Mouse (Mus musculus) limb, embryonic 14.5 days (tissue): ENCODE data around the gene Aldob. TPM values are rescaled to one million over a fixed set of nuclear protein-coding genes. Genes with fewer than 3 reads are reported as not detected.

Experiments
- ATAC-seq: fragments of 200-750 bp; cut with Nextera tagmentation; 2 replicates; pipeline ENCODE4 v1.8.0; 2017; ENCODE audit warnings: low read depth, moderate number of reproducible peaks, moderate TSS enrichment; ENCODE audit not compliant: low FRiP score
- DNase-seq: peaks from one replicate; pipeline ENCODE4 v3.0.0-alpha.2; 2015; ENCODE audit warnings: low spot score
- H3K27ac ChIP-seq: fragments of 300-500 bp; sonication (generic); replicated peaks from 2 replicates; pipeline ENCODE4 v1.5.1; 2014; ENCODE audit warnings: low read depth, mild to moderate bottlenecking, low read length, moderate library complexity, mixed read lengths
- H3K27me3 ChIP-seq: fragments of 300-500 bp; sonication (generic); 2 replicates; pipeline ENCODE4 v1.6.1; 2014; ENCODE audit warnings: low read length, mixed read lengths; ENCODE audit not compliant: control insufficient read depth, insufficient read depth
- H3K36me3 ChIP-seq: fragments of 300-500 bp; sonication (generic); 2 replicates; pipeline ENCODE4 v1.6.1; 2014; ENCODE audit warnings: mild to moderate bottlenecking, low read length, moderate library complexity, mixed read lengths; ENCODE audit not compliant: control insufficient read depth, insufficient read depth
- H3K4me1 ChIP-seq: fragments of 300-500 bp; sonication (generic); 2 replicates; pipeline ENCODE4 v1.6.1; 2014; ENCODE audit warnings: antibody characterized with exemption, low read length, mixed read lengths; ENCODE audit not compliant: control insufficient read depth, insufficient read depth
- H3K4me2 ChIP-seq: fragments of 300-500 bp; sonication (generic); replicated peaks from 2 replicates; pipeline ENCODE4 v1.6.1; 2014; ENCODE audit warnings: low read depth, mild to moderate bottlenecking, low read length, moderate library complexity; ENCODE audit not compliant: severe bottlenecking
- H3K4me3 ChIP-seq: fragments of 300-500 bp; sonication (generic); replicated peaks from 2 replicates; pipeline ENCODE4 v1.5.1; 2014; ENCODE audit warnings: low read length
- H3K9ac ChIP-seq: fragments of 300-500 bp; sonication (generic); 2 replicates; pipeline ENCODE4 v1.6.1; 2014; ENCODE audit warnings: mild to moderate bottlenecking, low read depth, low read length, moderate library complexity; ENCODE audit not compliant: severe bottlenecking
- H3K9me3 ChIP-seq: fragments of 300-500 bp; sonication (generic); 2 replicates; pipeline ENCODE4 v1.6.1; 2016; ENCODE audit warnings: low read length; ENCODE audit not compliant: control insufficient read depth
- POLR2A ChIP-seq: fragments of 200-500 bp; IDR thresholded peaks from 2 replicates; pipeline ENCODE4 v1.8.0; 2012; ENCODE audit warnings: inconsistent platforms, mild to moderate bottlenecking, moderate library complexity, borderline replicate concordance; ENCODE audit not compliant: insufficient read depth, insufficient read length; ENCODE audit errors: extremely low read depth
- WGBS: fragments of 180-500 bp; shearing (Covaris S2); extraction: QIAGEN DNeasy Blood & Tissue Kit; methylation state at CpG from one replicate; pipeline ENCODE4 v1.1.7; 2014; 5-methylcytosine and 5-hydroxymethylcytosine counted together
- polyA plus RNA-seq, 2 experiments: library from polyadenylated mRNA; depleted of rRNA in 1 of 2; stranded (reverse) in 1 of 2; unstranded in 1 of 2; fragments of >200 nt; fragmentation: Nextera tagmentation in 1 of 2; extraction: Ambion mirVana in 1 of 2; gene quantifications; 2 replicates each; pipeline versions ENCODE4 v1.2.1 to v1.2.3; 2012 to 2014

Gene Aldob
- polyA plus RNA-seq, 2 experiments, result 0.25 TPM; not detected in 1

DNA sequence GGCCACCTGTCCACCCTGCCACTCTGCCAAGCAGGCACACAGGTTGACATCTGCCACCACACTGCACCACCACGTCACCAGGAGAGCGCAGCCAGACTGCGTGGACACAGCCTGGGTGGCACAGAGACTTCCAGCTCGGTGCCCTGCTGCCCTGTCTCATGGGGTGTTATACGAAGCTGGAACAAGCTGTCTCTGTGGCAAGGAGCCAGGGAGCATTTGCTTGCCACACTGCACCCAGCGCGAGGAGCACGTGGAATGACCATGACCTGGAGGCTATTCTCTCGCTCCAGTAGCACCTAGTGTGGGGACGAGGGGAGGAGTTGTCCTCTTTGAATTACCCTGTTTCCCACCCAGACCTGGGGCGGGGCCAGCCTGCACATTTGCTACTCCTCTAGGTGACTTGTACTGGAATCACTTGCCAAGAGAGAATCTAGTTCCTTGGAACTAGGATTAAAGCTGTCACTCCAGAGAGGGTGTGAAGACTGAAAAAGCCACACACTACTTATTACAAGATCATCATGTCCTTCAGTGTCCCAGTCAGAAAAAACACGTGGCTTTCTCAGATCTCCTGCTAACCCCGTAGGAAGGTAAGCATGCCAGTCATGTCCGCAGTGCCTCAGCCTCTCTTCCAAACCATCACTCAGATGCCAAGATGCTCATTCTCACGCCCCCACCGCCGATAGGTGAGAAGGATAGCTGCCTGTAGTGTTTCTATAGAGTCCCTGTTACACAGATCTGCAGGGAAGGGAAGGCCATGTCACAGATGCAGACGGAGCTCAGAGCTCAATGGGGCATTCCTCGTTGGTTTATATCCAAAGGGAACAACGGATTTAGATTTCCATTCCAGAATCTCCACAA lies 10.8 kb upstream of the Aldob start:
- Histone ChIP-seq H3K36me3 (no peaks in the 10 kb centered on the region), H3K9me3 (no peaks in the 10 kb centered on the region), H3K9ac (no peak overlapping the region), H3K27me3 (no peaks in the 10 kb centered on the region), H3K4me2 (no peak overlapping the region), H3K4me3 (no peak overlapping the region), H3K4me1 (no peaks in the 10 kb centered on the region), H3K27ac (no peak overlapping the region)
- DNase-seq, result no peak
- WGBS, result 64% methylated on average over 20 of the region's 20 CpGs
- no peak for ATAC-seq
- no peak for TF ChIP-seq POLR2A

DNA sequence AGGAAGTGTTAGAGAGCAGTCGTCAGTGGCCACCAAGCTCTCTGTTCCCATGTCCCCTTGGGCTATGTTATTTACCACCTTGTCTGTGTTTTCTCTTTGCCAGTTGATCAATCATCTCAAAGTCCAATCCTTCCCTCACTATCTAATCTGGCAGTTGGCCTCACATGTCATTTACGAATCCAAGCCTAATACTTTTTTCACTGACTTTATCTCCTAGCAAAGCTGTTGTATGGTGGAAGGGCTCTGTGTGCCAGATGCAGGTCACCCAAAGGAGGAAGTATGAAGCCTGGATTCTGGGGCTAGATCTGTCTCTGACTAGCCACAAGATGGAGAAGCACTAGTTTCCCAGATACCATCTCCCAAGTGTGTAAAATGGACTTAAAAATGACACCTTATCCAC lies 8.8 kb upstream of the Aldob start:
- Histone ChIP-seq H3K4me1 (no peaks in the 10 kb centered on the region), H3K4me3 (no peak overlapping the region), H3K9me3 (no peaks in the 10 kb centered on the region), H3K9ac (no peak overlapping the region), H3K4me2 (no peak overlapping the region), H3K27ac (no peak overlapping the region), H3K36me3 (no peaks in the 10 kb centered on the region), H3K27me3 (no peaks in the 10 kb centered on the region)
- no peak for DNase-seq
- no peak for ATAC-seq
- TF ChIP-seq POLR2A, result no peak
- WGBS, result 66% methylated on average over 2 of the region's 2 CpGs

DNA sequence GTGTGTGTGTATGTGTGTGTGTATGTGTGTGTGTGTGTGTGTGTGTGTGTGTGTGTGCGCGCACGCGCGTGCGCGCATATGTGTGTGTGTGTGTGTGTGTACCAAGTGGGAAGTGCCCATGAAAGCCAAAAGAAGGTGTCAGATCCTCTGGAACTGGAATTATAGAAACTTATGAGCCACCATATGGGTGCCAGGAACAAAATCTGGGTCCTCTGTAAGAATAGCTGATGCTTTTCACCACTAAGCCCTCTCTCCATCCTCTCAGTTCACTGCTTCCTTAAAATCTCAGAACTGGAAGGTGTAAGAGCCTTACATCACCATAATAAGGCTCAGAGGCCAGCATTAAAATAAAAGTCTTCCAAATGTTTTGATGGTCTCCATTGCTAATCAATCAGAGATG lies 8.0 kb upstream of the Aldob start:
- H3K9ac ChIP-seq, result no peak overlapping the region
- no peak overlapping the region for H3K4me3 ChIP-seq
- no peak overlapping the region for H3K27ac ChIP-seq
- H3K27me3 ChIP-seq, result no peaks in the 10 kb centered on the region
- no peak for TF ChIP-seq POLR2A
- no peak for DNase-seq
- H3K4me1 ChIP-seq, result no peaks in the 10 kb centered on the region
- H3K9me3 ChIP-seq, result no peaks in the 10 kb centered on the region
- no peaks in the 10 kb centered on the region for H3K36me3 ChIP-seq
- ATAC-seq, result no peak
- 100% methylated on average over 7 of the region's 7 CpGs for WGBS
- no peak overlapping the region for H3K4me2 ChIP-seq

DNA sequence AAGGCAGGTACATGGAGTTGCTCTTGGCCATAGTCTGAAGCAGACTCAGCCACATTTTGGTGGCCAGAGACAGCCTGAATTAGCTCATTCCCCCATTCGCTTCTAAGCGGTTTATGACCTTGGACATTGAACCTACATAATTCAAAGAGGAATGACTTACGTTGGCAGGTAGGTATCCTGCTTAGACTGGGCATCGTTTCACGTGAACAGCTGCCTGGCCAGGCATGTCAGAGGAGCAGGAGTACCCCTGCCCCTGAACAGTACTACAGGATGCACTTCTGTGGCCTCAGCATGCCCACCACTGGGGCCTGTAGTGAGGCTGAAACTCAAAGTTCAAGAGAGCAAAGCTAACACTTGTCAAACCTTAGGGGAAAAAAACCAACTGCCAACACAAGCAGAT lies 4.0 kb upstream of the Aldob start:
- DNase-seq, result no peak
- no peaks in the 10 kb centered on the region for H3K27me3 ChIP-seq
- H3K9ac ChIP-seq, result no peak overlapping the region
- no peak overlapping the region for H3K27ac ChIP-seq
- 69% methylated on average over 5 of the region's 5 CpGs for WGBS
- H3K4me1 ChIP-seq, result no peaks in the 10 kb centered on the region
- H3K4me2 ChIP-seq, result no peak overlapping the region
- H3K36me3 ChIP-seq, result no peaks in the 10 kb centered on the region
- no peaks in the 10 kb centered on the region for H3K9me3 ChIP-seq
- no peak for TF ChIP-seq POLR2A
- no peak overlapping the region for H3K4me3 ChIP-seq
- no peak for ATAC-seq

DNA sequence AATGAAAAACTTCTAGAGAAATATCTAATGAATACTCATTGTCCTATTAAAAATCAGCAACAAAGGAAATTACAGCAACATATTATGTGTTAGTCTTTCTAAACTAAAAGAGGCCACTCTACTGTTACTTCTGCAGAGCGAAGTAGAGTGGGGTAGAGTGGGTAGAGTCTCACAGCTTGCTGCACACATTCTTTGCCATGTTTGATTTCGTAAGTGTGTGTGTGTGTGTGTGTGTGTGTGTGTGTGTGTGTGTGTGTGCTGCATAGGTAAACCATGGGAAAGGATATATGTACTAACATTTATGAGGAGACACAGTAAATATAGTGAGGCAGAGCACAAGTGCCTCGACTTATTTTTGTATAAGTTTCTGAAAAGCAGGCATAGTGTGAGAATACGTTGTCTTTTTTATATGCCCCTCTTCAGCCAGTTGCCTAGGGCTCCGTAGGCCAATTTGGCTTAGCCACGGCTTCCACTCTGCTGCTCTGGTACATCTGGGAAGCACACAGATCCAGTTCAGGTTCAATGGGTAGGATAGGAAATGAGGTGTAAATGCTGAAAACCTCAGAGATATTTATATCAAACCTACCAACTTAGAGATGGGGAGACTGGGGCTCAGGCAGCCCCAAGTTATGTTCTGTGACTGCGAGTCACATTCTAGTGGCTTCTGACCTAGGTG lies 1.7 kb downstream of the Aldob start:
- Histone ChIP-seq H3K36me3 (no peaks in the 10 kb centered on the region), H3K27ac (no peak overlapping the region), H3K9ac (no peak overlapping the region), H3K4me3 (no peak overlapping the region), H3K4me2 (no peak overlapping the region), H3K9me3 (no peaks in the 10 kb centered on the region), H3K27me3 (no peaks in the 10 kb centered on the region), H3K4me1 (no peaks in the 10 kb centered on the region)
- TF ChIP-seq POLR2A, result no peak
- ATAC-seq, result no peak
- WGBS, result 83% methylated on average over 7 of the region's 7 CpGs
- DNase-seq, result no peak
